Mouse (Mus musculus) E14TG2a.4 (cell line): ENCODE results near the gene Foxo4.
A peak's percentile ranks its signal among the peaks of the same experiment; 100 is the strongest.

Experiments used
- H3K27me3 ChIP-seq: 2 replicates; pipeline ENCODE4 v1.6.1; 2014; ENCODE audit warnings: low read length, control low read depth; ENCODE audit not compliant: insufficient read depth
- H3K36me3 ChIP-seq: 2 replicates; pipeline ENCODE4 v1.6.1; 2014; ENCODE audit warnings: low read length, control low read depth; ENCODE audit not compliant: insufficient read depth
- H3K4me1 ChIP-seq: replicated peaks from 2 replicates; pipeline ENCODE4 v1.6.1; 2014; ENCODE audit warnings: low read depth, low read length, control low read depth
- H3K4me3 ChIP-seq: replicated peaks from 2 replicates; pipeline ENCODE4 v1.5.1; 2014; ENCODE audit warnings: mild to moderate bottlenecking, low read length
- H3K9me3 ChIP-seq: 2 replicates; pipeline ENCODE4 v1.6.1; 2014; ENCODE audit warnings: low read length, control low read depth
- CTCF ChIP-seq: conservative IDR thresholded peaks from 2 replicates; pipeline ENCODE4 v1.5.1; 2014; ENCODE audit warnings: low read length
- NANOG ChIP-seq: IDR thresholded peaks from 2 replicates; pipeline ENCODE4 v1.6.1; 2014; ENCODE audit warnings: borderline replicate concordance, low read length, mixed read lengths
- POU5F1 ChIP-seq: IDR thresholded peaks from 2 replicates; pipeline ENCODE4 v1.6.1; 2014; ENCODE audit warnings: low read length, borderline replicate concordance

Gene Foxo4

DNA sequence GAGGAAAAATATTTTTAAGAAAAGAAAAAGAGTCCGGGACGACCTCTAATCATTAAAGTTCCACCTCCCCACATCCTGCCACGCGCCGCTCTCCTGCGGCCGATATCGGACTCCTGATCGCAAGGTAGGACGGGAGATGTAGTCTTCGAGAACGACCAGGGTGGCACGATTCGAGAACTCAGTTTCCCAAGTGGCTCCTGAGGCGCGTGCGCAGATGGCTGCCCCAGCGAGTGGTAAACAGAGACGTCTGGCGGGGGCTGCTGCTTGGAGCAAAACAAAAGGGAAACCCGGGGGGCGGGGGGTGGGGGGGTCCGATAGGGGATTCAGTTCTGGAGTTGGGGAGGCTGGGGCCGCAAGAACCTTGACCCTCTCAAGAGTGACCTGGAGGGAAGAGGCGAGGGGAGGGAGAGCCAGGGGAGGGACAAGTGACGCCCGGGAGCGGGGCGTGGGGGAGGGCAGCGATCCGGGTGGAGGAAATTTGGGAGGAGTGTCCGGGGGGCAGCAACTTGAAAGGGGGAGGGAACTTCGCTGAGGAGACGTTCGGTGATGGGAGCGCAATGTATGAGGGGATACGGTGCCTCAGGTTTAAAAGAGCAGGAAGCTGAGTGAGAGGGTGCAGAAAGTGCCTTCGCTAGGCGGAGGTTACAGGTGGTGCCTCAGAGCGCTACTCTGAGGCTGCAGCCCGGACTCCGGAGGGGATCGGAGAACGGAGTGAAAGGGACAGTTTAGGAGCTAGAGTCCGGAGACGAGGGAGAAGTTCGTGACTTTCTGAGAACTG lies at the start of gene Foxo4:
Gene Foxo4, plus strand, starts transcription at position 577 of the 778 bp plus-strand sequence.
- TF ChIP-seq NANOG (no peak), POU5F1 (no peak), CTCF (no peak)

DNA sequence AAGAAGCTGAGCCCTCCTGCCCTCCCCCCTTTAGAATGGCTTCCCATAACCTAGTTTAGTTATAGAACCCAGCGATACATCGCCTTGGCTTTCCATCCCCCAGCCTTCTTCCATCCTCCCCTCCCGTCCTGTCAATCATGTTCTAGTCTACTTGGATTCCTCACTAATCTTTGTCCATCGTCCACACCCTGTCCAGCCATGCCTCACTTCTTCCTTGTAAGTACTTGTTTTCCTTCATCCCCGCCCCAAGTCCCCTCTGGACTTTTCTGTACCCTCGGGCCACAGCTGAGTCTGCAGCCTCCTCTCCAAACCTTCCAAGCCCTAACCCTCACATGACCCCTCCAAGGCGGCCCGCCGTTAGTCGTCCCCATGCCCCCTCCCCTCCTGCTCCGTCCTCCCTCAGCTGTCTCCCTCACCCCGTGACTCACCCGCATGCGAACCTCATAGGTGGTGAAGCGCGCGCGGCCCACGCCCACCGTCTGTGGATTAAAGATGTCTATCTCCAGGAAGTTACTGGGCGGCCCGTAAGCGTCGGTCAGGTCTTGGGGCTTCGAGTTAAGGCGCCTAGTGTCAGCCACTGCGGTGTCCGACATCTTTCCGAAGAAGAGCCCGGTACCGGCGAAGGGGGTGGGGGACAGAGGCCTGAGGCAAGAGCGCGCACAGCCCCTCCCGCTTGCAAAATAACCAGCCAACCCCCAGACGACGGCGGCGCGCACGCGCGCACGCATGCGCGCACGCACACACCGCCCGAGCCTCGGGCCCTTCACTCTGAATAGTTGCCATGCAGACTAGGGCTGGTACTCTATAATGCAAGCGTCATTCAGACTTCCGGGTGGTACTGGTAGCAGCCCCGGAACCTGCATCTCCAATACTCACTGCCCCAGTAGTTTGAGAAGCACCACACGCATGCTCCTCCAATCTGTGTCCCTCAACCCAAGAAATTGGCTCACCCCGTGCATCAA lies 32.2 kb upstream of the Foxo4 start, which contains the start of gene Snx12:
Gene Snx12, minus strand, starts transcription at position 730 of the 962 bp plus-strand sequence.
- Histone ChIP-seq H3K4me3 (peak within 1 kb of the TSS; percentile 81), H3K4me1 (peaks cover 15% of the 10 kb centered on the region), H3K27me3 (no peaks in the 10 kb centered on the region), H3K9me3 (no peaks in the 10 kb centered on the region), H3K36me3 (peaks cover 10% of the 10 kb centered on the region)
- TF ChIP-seq NANOG (no peak), POU5F1 (no peak), CTCF (no peak)

More for the DNA sequence above, at the start of gene Foxo4:
- Histone ChIP-seq H3K36me3 (peaks cover 12% of the 10 kb centered on the region), H3K27me3 (peaks cover 3% of the 10 kb centered on the region; the same call in 1 of the 2 replicates), H3K4me3 (peak within 1 kb of the TSS; percentile 83), H3K9me3 (no peaks in the 10 kb centered on the region), H3K4me1 (peaks cover 37% of the 10 kb centered on the region)

DNA sequence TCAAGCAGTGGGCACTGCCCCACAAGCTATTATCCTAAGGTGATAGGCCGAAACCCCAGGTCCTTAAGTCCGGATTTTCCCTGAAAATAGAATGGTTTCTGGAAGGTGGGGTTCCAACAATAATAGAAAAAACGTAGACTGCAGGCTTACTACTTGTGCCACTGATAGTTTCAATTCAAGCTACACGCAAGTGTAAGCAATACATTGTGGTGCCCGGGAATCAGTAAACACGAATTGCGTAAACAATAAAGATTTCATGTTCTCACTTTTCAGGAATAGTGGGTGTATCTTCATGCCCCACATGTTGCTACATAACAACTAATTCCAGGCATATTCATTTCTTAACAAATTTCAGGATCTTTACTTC lies 31.5 kb upstream of the Foxo4 start:
- peaks cover 10% of the 10 kb centered on the region for H3K36me3 ChIP-seq
- TF ChIP-seq CTCF, result no peak
- TF ChIP-seq NANOG, result no peak
- no peak for TF ChIP-seq POU5F1
- no peaks in the 10 kb centered on the region for H3K27me3 ChIP-seq
- H3K4me3 ChIP-seq, result peak overlapping the region; percentile 64
- no peaks in the 10 kb centered on the region for H3K9me3 ChIP-seq
- H3K4me1 ChIP-seq, result peaks cover 15% of the 10 kb centered on the region

DNA sequence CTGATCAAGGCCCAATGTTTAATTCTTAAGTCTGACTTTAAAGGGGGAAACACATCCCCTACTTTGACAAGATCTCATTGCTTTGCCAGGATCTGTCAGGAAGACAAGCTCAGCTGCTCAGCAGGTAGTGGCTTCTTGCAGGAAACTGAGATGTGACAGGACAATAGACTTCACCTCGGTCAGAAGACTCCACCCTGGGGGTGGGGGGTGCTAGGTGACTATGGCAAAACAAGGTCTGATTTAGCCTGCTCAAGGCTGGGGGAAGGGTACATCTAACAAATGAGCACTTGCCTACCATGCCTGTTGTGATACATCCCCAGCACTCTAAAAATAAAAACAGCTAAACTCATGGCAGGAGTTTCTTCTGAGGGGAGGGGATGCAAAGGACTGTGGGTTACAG lies 9.3 kb upstream of the Foxo4 start:
- Histone ChIP-seq H3K27me3 (no peaks in the 10 kb centered on the region), H3K4me1 (peaks cover 17% of the 10 kb centered on the region), H3K9me3 (no peaks in the 10 kb centered on the region), H3K4me3 (no peak overlapping the region), H3K36me3 (no peaks in the 10 kb centered on the region)
- no peak for TF ChIP-seq CTCF
- no peak for TF ChIP-seq NANOG
- no peak for TF ChIP-seq POU5F1

DNA sequence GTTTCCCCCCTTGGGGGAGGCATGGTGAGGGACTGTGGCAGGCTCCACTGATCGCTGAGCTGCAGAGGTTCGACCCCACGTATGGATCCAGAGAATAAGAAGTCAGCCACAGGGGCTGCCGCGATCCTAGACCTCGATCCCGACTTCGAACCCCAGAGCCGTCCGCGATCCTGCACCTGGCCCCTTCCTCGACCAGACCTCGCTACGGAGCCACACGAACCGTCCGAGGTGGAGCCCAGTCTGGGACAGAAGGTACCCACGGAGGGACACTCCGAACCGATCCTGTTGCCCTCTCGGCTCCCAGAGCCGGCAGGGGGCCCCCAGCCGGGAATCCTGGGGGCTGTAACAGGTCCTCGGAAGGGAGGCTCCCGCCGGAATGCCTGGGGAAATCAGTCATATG lies 412 bp downstream of the Foxo4 start:
- TF ChIP-seq CTCF, result no peak
- no peak for TF ChIP-seq NANOG
- no peak for TF ChIP-seq POU5F1

DNA sequence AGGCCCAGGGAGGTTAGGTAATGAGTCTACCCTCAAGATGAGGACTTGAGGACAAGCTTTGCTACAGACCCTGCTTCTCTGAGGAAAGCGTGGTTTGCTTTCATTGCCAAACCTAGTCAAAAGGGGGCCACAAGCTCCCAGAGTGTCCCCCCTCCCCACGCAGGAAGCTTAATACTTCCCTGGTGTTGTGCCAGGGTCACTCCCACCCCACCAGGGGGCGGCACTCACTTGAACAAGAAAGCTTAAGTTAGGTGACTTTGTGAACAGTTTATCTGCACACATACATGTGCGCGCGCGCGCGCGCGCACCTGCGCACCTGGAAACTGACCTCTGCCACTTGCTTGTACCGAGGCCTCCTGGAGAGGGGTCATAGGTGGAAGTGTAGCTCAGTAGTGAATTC lies 2.3 kb downstream of the Foxo4 start:
- Histone ChIP-seq H3K36me3 (peaks cover 14% of the 10 kb centered on the region), H3K4me1 (peaks cover 52% of the 10 kb centered on the region), H3K27me3 (peaks cover 3% of the 10 kb centered on the region; the same call in 1 of the 2 replicates), H3K4me3 (peak overlapping the region; percentile 83), H3K9me3 (no peaks in the 10 kb centered on the region)
- TF ChIP-seq POU5F1, result no peak
- TF ChIP-seq CTCF, result no peak; the same call in 1 of the 2 replicates
- TF ChIP-seq NANOG, result no peak

More for the DNA sequence above, 412 bp downstream of the Foxo4 start:
- Histone ChIP-seq H3K4me1 (peaks cover 43% of the 10 kb centered on the region), H3K27me3 (peaks cover 3% of the 10 kb centered on the region; the same call in 1 of the 2 replicates), H3K36me3 (peaks cover 14% of the 10 kb centered on the region), H3K9me3 (no peaks in the 10 kb centered on the region), H3K4me3 (peak overlapping the region; percentile 83)

DNA sequence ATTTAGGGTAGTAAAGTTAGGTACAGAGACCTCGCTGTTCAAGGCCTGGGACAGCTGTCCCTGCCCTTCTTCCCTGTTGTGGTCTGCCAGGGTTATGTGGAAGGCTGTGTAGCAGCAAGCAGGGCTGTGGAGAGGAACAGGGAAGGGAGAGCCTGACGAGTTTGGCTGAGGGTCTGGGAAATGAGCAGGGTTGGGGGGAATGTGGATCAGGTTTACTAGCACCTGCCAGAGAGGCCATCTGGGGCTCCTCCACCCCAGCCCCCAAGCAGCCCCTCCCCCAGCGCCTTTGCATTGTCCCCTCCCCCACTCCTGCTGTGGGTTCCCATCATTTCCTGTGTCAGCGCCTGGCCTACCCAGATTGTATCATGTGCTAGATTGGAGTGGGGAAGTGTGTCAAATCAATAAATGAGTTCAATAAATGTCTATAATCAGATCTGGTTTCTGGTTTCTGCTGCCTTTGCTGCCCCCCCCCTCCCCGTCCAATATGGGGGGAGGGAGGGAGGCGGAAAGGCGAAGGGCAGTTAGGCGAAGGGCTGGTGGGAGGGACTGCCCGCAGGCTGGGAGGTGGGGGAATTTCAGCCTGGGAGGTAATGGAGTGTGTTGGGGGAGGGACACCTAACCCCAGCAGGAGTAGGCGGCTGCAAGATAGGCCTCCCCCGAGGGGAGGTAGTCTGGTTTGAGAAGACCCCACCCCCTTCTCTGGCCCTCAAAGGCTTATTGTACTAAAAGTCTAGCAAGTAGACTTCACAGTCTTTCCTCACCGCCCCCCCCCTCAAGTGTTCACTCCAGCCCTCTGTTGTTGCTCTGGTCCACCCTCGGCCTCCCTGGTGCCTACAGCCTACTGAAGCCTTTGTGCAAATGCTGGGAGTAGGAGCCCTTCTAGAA lies 6.4 kb downstream of the Foxo4 start:
- H3K27me3 ChIP-seq, result peaks cover 3% of the 10 kb centered on the region; the same call in 1 of the 2 replicates
- H3K4me1 ChIP-seq, result peaks cover 58% of the 10 kb centered on the region
- H3K9me3 ChIP-seq, result no peaks in the 10 kb centered on the region
- H3K36me3 ChIP-seq, result peaks cover 14% of the 10 kb centered on the region
- peak overlapping the region; percentile 23; the same call in 1 of the 2 replicates for H3K4me3 ChIP-seq
- no peak for TF ChIP-seq CTCF
- TF ChIP-seq NANOG, result no peak
- no peak for TF ChIP-seq POU5F1

DNA sequence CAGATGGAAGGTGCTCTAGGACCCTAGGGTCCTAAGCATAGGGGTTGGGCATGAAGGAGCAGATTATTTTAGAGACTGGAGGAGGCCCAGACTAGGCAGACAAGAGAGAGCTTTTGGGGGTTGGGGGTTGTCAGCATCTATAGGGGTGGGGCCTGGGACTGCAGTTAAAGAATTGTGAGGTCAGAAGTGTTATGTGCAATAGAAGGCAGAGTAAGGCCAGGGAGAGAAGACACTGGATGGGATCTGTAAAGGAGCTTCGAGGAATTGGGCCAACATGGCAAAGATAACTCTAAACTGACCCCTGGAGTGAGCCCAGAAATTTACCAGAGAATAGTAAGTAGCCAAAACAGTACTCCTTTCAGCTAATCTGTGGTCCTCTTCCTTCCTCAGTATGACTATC lies 9.6 kb downstream of the Foxo4 start, which contains the start of gene Gm614:
Gene Gm614, minus strand, starts transcription at position 101 of the 400 bp plus-strand sequence.
- H3K27me3 ChIP-seq, result no peaks in the 10 kb centered on the region
- peaks cover 4% of the 10 kb centered on the region; the same call in 1 of the 2 replicates for H3K36me3 ChIP-seq
- no peak for TF ChIP-seq CTCF
- no peak for TF ChIP-seq NANOG
- no peak for TF ChIP-seq POU5F1
- no peaks in the 10 kb centered on the region for H3K9me3 ChIP-seq
- H3K4me1 ChIP-seq, result peaks cover 46% of the 10 kb centered on the region
- no peak within 1 kb of the TSS for H3K4me3 ChIP-seq
